Mouse (Mus musculus): ENCODE measurements at regions not wholly inside any gene's neighbourhood (a gene's known extent, or its start where the extent isn't known, plus 50 kb on each side); places are given as distances from the start of the nearest gene placed in this dataset.

DNA sequence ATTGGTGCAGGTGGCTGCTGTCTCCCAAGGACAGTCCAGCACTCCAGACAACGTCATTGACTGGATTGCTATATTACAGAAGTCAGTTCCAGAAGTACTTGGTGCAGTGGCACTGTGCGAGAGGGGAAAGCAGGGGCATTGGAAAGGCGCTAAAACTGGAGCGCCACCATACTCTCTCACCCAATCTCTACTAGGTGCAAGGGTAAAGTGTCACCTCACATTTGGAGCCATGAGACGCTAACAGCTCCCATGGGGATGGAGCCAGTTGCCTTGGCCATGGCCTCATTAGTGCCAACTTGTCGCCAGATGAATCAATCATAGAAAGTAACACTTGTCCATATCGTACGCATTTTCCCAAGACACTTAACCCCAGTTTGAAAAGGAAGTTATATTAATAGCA, 1617.2 kb upstream of the Gulo start:
- peak; percentile 90 for DNase-seq

DNA sequence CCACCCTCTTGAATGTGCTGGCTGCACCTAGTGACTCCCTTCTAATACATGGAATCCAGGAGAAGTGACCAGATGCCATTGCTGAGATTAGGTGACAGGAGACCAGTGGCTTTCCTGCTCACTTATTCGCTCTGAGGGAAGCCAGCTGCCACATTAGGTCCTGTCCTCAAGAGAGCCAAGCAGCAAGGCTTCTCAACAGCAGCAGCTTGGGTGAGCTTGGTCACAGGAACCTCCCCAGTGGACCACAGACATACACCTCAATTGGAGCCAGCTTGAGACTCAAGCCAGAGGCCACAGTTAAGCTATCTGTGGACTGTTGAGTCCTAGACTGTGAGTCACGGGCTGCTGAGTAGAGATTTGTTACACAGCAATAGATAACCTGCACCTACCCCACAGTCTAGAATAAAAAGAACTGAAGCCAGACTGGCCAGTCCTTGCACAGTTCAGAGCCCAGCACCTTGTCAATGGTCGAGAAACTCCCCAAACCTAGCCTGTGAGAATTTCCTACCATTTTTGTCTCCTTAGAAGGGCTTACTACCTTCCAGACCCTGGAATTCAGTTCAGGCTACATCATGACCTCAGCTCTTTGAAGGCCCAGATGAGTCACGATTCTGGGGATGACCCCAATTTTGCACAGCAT, 1615.0 kb upstream of the Gulo start:
- peak; percentile 91 for DNase-seq

DNA sequence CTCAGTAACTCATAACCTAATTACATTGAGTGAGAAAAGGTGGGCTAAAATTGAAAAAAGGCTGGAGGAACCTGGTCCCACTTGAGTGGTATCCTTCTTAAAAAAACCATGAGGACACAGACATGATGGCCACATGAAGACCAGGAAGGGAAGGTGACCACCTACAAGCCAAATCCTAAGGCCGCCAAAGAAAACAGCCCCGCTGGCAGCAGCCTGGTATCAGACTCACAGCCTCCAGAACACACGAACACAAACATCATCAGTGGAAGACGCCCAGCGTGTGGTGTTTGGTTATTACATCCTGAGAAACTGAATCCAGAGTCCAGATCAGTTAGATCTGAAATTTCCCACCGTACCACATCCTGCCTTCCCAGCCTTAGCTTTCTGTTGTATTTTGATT, 1613.9 kb upstream of the Gulo start:
- peak; percentile 91 for DNase-seq

DNA sequence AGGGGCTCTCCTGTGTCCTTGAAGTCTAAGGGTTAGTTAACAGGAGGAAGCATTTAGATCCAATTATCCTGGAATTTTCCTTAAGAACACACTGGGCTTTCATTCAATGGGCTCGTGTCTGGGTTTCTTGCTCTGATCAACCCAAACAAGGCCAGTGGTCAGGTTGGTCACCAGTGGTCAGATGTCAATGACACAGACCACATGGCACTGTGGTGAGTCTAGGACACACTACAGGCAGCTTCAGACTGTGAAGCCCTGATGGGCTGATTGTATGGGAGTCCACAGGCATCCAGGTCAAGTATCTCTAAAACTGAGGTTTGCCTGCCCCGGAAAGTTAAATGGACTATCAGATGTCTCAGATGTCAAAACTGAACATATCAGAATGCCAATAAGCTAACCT, 1612.5 kb upstream of the Gulo start:
- DNase-seq: peak; percentile 94

DNA sequence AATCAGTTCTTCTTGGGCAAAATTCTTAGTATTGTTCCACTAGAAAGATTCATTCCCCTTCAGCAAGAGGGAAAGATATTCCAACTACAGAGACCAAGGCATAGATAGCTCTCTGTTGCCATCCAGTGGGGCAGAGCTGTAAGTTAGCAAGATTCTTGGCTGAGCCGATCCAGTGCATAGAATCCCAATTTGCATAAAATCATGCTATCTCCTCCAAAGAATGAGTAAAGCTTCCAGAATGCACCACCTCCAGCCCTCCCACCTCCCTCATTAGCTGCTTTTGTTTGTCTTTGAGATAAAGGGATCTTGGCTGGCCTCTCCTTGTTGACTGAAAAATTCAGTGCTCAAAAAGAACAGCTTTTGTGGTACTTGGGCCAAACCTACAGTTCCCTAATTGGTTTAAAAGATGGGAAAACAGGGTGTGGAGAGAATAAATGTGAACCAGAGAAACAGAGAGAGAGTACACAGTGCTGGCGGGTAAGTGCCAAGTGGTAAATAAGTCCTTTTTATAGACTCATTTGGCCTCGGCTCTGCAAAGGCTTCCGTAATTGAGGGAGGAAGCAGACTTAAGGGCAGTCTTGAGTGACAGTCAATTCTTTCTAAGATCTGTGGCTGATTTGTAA, 1612.0 kb upstream of the Gulo start:
- DNase-seq: peak; percentile 98

DNA sequence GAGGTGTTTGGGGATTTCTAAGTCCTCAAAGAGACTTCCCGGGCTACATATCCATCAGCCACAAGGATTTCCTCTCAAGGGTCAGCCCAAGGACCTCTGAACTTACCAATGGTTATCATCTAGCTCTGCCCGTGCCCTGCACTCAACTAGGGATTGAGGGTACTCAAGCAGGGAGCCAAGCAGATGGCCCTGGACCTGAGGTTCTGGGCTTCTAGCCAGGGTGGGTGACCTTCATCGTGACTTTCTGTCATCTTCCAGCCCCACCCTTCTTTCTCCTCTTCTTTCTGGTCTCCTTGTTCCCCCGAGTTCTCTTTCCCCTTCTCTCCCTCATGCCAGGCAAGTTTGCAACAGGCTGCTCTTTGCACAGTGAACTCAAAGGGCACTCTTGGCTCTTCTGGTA, 1610.6 kb upstream of the Gulo start:
- no peak for DNase-seq

DNA sequence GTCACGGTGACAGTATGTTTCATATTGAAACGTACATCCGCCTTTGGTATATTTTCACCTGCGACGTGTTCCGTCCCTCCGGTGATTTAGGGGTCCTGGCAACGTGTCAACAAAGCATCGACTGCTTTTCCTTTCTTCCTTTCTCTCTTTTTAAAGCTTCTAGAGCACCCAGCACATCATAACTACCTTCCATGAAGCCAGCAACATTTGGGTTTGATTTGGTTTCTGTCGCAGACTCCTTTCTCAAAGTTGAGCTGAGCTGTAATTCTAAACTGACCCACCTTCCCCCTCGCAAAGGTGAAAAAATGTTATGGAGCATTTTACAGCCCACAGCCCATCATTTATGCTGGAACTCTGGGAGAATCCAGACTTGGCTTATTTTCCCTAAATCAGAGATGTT, 1605.4 kb upstream of the Gulo start:
- peak; percentile 57 for DNase-seq

DNA sequence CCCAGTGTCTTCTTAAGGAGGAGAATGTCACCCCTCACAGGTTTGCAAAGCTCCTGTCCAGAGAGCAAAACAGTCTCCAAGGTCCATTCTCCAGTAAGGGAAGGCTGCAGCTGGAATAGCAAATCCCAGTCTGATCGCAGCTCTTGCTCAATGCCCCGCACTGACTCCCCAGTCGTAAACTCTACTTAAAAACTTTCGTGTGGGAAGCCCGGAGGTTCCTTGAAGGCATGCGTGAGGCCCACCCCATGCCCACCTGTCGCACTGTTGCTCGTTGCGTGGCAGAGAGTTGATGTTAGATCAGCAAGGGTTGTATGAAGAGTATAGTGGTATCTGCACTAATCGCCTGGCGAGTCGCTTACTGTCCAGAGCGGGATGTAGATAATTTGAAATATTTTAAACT, 1604.7 kb upstream of the Gulo start:
- peak; percentile 91 for DNase-seq

DNA sequence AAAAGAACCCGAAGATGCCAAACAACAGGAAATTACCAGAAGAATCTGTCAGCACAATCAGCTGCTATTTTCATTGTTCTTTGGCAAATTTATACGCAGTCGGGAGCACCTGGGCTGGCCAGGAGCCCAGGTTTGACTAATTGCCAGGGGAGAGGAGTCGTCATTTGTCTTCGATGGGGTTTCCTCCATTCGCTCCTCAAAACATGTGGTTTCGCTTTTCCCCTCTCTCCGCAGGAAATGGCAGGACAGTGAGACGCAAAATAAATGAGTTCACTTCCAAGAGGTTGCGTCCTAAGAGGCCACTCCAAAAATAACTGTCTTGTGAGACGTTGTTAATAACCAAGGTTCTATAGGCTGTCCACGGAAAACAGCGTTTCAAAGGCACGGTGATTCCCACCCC, 1604.2 kb upstream of the Gulo start:
- DNase-seq: peak; percentile 94

DNA sequence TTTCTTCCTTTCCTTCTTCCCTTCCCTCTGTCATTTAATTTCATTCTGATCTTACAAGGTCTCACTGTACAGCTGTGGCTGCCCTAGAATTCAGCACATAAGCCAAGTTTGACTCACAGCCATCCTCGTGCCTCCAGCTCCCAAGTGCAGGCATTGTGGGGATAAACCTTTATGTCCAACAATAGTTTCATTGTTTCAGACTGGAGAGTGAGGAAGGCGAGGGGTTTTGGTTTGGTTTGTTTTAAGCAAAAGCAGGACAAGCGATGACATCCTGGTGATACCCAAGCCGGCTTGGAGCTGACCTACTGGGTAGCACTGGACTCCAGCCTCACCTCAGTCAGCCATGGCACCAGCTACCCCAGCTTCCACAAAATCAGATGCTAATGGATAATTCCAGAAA, 1603.5 kb upstream of the Gulo start:
- peak; percentile 82 for DNase-seq

DNA sequence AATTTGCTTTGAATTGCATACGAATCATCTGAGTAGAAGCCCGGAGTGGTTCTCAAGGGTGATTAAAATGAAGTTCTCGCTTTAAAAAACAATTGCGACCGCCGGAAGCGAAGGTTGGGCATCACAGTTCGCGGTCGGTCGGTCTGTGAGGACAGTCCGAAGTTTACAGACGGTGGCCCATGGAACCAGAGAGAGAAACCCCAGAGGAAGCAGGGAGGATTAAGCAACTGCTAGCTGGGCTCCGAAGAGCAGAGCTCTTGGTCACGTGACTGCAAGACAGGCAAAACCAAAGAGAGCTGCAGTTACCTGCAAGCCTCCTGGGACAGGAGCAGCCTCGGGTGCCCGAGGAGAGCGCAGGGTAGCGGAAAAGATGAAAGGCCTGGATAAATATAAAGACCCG, 1599.3 kb upstream of the Gulo start:
- DNase-seq: peak; percentile 76

DNA sequence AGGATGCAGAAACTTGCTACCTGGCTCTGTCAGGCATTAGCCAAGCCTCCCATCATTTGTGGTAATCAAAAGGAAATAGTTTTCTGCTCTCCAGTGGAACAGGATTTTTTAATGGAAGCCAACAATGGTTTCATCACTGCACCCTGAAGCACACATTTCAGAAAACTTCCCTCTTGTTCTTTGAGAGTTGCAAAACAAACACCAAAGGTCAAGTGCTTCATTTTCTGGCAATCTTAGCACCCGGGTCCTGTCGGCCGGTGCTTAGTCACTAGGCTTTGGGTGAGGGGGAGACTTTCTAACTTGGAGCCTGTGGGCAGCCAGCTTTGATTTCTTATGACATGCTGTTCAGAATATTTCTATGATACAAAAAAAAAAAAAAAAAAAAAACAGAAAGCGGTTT, 1594.0 kb upstream of the Gulo start:
- DNase-seq: peak; percentile 92

DNA sequence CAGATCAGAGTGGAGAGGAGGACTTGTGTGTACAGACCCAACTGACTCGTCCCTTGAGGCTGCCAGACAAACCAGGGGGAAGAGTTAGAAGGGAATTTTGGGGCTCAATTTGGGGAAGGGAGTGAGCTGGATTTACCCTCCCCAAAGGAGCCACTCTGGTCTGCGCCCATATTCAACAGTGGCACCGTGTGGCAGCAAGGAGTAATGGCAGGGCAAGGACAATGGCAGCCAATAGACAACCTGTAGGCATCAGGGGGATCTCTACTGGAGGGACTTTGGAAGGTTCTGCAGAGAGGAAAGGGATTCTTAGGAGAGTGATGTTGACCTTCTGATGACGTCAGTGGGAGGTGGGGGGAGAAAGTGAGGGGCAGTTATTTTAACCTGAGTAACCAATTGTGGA, 1590.7 kb upstream of the Gulo start:
- DNase-seq: peak; percentile 88

DNA sequence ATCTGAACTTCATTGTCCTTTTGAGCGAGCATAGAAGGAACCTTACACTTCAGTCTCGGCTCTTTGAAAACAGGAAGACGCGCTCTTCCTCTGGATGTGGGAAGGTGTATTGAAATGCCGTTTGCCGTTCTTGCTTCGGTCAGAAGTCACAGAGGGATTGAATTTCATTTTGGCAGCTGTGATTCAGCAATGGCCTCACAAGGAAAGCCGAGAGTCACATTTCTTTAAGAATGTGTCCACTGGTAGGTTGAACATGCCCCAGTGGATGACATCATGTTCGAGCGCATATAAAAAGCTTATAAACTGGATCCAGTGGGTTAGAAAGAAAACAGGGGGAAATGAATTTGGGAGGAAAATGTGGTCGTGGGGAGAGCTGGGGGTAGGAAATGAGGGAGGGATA, 1579.6 kb upstream of the Gulo start:
- no peak for DNase-seq

DNA sequence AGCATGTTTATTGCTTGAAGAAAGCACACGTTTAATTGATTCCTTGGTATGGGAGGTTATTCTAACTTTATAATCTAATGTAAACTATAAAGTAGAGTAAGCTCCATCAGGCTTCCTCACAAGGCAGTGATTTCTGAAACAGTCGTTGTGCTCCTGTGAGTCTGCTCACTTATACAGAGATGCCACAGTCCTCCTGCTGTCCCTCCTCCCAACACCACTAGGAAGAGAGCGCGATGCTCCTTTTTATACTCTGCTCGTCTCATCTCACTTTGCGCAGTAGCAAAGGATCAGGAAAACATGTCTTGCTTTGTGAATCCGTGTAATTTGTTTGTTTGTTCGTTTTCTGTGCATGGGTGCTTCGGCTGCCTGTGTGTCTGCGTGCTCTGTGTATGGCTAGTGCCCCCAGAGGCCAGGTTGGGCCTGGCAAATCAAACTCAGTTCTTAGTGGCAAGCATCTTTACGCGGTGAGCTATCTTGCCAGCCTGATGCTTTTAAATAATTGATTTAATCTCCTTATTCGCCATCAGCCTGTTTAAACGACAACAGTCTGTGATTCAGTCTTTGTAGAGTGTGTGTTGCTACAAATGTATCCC, 1575.5 kb upstream of the Gulo start:
- no peak for DNase-seq

DNA sequence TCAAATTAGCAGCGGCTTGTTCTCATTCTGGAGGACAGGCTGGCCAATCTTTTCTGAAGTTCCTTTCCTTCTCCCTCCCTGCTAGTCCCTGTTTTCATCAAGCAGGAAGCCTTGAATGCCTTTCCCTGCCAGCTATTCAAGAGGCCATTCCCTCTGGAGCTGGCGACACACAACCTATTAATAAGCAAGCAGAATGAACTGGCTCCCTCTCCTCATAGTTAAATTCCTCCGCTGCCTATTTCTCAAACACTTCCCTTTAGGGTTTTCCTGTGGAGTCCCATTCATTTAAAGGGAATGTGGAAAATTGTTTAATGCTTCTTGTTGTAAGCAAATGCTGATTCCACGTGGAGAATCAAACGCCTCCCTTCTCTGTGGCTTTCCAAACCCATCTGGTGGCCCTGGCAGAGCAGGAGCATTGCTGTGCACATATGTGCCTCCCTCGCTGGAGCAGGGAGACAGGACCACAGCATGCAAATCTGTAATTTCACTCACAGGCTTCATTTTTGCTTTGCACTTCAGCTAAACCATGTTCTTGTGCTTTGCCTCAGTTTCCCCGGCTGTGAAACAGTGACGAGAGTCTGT, 1573.3 kb upstream of the Gulo start:
- DNase-seq: no peak

DNA sequence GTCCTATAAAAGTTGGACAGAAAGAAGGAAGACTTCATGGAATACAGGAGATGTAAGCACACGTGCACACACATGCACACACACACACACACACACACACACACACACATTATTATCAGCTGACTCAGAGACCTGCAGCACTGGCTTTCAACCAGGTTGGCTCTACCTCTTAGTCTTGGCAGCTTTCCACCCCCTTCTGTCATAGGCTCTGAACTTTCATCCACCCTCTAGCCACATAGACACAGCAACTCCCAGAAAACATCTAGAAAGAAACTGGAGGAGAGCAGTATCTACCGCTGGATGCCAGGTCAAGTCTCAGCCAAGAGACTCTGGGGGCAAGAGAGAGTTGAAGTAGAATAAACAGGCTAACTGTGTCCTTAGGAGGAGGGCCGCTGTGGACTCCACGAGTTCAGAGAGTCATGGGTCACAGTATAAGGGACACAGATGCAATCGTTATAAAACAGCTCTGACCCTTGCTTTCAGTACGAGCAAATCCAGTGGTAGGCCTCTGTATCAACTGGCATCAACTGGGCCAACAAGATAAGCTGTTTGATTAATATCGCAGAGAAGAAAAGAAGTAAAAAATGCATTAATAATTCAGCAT, 1565.4 kb upstream of the Gulo start:
- DNase-seq: no peak

DNA sequence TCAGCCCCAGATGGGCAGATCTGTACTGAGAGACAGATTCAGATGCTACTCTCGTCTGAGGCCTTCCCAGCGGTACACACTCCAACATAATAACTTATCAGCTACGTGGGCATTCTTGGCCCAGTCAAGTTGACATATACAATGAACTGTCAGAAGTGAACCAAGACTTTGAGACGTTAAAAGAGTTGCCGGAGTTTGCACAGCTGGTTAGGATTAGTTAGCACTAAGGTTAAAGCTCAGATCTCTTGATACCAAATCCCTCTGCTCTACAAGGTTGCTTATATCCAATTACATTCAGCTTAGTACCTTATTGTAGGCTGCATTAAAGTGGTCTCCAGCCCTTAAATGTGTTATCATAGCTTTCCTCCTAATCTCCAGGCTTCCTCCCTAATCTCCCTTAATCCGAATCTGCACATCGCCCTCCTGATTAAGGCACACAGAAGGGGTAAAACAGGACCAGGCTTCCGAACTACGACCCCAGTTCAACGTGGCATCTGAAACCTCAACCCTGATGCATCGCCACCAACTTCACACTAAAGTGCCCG, 1564.5 kb upstream of the Gulo start:
- DNase-seq: no peak

DNA sequence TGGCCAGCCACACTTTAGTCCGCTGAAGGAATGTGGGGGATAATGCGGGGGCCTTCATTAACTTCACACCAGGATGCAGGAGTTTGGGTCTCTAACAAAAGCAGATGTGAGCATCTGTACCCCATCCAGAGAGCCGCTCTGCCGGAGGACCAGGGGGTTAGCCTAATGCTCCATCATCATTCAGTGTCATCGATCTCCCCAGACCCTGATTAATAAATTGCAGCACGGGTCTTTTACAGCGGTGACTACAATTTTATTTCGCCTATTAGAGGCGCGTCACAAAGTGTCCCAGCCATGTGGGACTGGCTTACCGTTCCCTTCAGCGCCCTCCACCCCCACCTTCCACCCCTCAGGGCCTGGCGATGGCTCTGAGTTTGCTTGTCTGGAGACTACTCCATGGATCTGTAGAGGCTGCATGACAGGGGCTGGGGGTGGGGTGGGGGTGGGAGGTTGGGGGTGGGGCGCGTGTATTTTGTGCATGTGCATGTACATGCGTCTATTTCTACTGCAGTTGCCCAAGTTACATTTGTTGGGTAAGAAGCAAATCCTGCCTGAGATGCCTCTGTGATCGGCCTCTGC, 1560.8 kb upstream of the Gulo start:
- DNase-seq: no peak

DNA sequence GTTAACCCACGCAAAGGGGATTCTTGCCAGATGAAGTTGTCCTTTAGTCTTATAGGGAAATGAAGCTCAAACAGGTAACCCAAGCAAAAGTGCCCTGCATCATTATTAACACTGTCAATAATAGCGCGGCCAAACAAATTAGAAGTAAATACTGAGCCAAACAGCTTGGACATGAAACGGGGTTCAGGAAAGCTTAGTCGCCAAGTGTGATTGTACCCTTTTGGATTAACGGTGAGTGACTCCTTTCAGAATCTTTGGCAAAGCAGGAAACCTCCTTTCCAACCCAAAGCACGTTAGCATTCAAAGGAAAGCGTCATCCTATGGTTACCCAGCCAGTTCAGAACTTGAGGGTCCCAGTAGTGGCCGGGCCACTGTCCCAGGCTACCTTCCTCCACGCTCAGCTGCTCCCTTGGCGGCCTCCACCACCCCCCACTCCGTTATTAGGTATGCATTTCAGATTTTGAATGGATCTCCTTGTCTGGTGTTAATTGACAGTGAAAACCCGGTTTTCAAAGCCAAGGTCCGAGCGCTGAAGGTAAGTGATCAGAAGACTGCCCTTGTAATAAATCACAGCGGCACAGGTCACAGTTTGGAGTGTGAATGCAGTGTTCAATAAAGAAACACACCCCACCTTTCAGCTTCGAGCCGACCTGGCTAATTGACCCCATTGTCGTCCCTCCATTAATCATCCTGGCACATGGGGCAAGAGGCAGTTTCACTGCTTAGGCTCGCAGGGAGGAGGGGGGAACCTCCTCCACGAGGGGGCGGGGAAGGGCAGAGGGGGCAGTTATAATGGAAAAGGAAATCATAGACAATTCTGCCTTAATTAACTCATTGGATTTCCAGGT, 1560.1 kb upstream of the Gulo start:
- DNase-seq: no peak

DNA sequence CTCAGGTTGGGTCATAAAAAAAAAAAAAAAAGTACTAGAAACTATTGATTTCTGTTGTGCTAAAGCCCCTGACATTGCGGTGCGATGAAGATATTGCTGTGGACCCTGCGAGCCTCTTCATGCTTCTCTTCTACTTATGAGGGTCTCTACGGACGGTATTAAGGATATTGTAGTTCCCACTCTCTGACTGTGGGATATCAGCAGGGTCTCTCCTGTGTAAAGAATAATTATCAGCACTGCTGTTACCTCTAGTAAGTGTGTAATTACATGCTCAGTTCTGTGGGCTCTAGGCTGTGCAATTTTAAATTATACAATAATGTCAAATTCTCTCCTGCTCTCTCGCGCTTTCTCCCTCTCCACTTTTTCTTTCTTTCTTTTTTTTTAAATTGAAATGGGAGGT, 1545.9 kb upstream of the Gulo start:
- no peak for DNase-seq

DNA sequence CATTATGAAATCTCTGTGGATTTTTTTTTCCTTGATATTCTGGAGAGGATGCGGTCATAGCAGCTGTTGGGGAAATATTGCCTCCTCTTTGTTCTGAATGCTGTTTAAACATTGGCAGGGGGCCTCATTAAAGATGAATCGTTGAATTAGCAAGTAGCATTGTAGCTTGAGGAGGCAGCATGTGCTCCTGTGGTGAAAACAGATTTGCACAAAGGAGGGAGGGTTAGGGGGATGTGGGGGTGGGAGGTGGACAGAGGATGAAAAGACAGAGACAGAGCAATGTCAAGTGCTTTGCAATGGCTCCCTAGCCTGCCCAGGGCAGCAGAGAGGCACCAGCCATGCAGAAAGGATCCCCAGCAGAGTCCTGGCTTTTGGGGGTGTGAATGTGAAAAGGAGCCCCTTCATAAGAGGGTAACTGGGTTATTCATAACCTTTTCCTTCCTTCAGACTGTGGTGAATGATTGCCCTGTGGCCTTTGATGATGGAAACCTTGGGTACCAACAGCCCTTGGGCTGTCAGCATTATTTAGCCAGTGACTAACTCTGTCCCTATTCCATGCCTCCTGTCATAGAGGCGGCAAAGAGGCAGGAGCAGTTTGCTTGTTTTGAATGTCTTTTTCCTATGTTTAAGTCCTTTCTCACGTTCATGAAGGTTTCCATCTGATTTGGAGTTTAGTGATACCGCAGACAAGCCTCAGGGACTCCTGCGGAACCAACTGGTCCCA, 1541.6 kb upstream of the Gulo start:
- no peak for DNase-seq
